Mouse (Mus musculus) bone marrow, adult 2 months (tissue): ENCODE measurements around the gene Ccl26.

Experiments used
- CTCF ChIP-seq: fragments of 200-500 bp; IDR thresholded peaks from 2 replicates; pipeline ENCODE4 v1.5.1; 2011; ENCODE audit warnings: low read length, control low read depth; ENCODE audit not compliant: control insufficient read depth, insufficient read depth
- POLR2A ChIP-seq: fragments of 200-500 bp; IDR thresholded peaks from 2 replicates; pipeline ENCODE4 v1.6.1; 2011; ENCODE audit warnings: low read depth, mild to moderate bottlenecking, control low read depth, low read length, borderline replicate concordance; ENCODE audit not compliant: control insufficient read depth

DNA sequence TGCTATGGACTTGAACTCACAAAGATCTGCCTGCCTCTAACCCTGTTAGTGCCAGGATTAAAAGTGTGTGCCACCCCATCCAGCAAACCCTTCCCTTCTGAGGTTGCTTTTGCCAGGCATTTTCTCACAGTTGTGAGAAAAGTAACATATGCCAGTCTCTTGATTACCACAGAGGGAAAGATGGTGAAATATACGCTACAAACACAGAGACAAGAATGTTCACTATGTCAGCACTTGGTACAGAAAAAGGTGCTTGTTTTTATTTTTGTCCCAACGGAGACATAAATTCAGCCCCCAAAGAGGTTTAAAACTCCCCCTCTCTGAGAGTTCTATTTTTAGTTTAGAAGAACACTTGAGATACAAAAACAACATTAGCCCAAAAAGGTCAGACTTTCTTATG is 39.3 kb downstream of the Ccl26 start:
- TF ChIP-seq CTCF (no peak), POLR2A (no peak)
